Mouse (Mus musculus) heart, embryonic 13.5 days (tissue): ENCODE data around the gene Znhit2. TPM values are rescaled to one million over a fixed set of nuclear protein-coding genes. Genes with fewer than 3 reads are reported as not detected.

Experiments
- ATAC-seq: fragments of 200-750 bp; cut with Nextera tagmentation; 2 replicates; pipeline ENCODE4 v1.8.0; 2017; ENCODE audit warnings: moderate TSS enrichment; ENCODE audit not compliant: insufficient number of reproducible peaks, low FRiP score, low TSS enrichment; ENCODE audit errors: extremely low read depth
- H3K27ac ChIP-seq: fragments of 300-500 bp; sonication (generic); replicated peaks from 2 replicates; pipeline ENCODE4 v1.5.1; 2015; ENCODE audit warnings: moderate library complexity, mild to moderate bottlenecking, inconsistent platforms
- H3K27me3 ChIP-seq: fragments of 300-500 bp; sonication (generic); replicated peaks from 2 replicates; pipeline ENCODE4 v1.6.1; 2015; ENCODE audit warnings: mild to moderate bottlenecking, inconsistent platforms
- H3K36me3 ChIP-seq: fragments of 300-500 bp; sonication (generic); 2 replicates; pipeline ENCODE4 v1.6.1; 2015; ENCODE audit warnings: mild to moderate bottlenecking, inconsistent platforms
- H3K4me1 ChIP-seq: fragments of 300-500 bp; sonication (generic); 2 replicates; pipeline ENCODE4 v1.6.1; 2015; ENCODE audit warnings: inconsistent platforms
- H3K4me2 ChIP-seq: fragments of 300-500 bp; sonication (generic); 2 replicates; pipeline ENCODE4 v1.6.1; 2015; ENCODE audit warnings: inconsistent platforms, mild to moderate bottlenecking, moderate library complexity
- H3K4me3 ChIP-seq: fragments of 300-500 bp; sonication (generic); 2 replicates; pipeline ENCODE4 v1.5.1; 2015; ENCODE audit warnings: moderate library complexity, mild to moderate bottlenecking, inconsistent platforms
- H3K9ac ChIP-seq: fragments of 300-500 bp; sonication (generic); 2 replicates; pipeline ENCODE4 v1.6.1; 2015; ENCODE audit warnings: inconsistent platforms, mild to moderate bottlenecking, moderate library complexity
- H3K9me3 ChIP-seq: fragments of 300-500 bp; sonication (generic); 2 replicates; pipeline ENCODE4 v1.6.1; 2016; ENCODE audit warnings: inconsistent platforms
- WGBS: fragments of 180-500 bp; shearing (Covaris S2); methylation state at CpG from one replicate; pipeline ENCODE4 v1.1.7; 2015; ENCODE audit warnings: mixed read lengths; 5-methylcytosine and 5-hydroxymethylcytosine counted together
- microRNA-seq: library from miRNA; unstranded; fragments of <30 nt; microRNA quantifications from one replicate; pipeline ENCODE4, GENCODE M21; 2016
- polyA plus RNA-seq: library from polyadenylated mRNA; unstranded; fragments of >200 nt; fragmentation: Nextera tagmentation; extraction: Ambion mirVana; gene quantifications from 2 replicates; pipeline ENCODE4 v1.2.1, GENCODE M21; 2015

Gene Znhit2
- polyA plus RNA-seq, 1 experiment from 2014 or later = 21.1 TPM

- peak overlapping the region; percentile 61 for H3K9ac ChIP-seq
- WGBS = 53% methylated on average over 4 of the region's 4 CpGs
Observed at GRCm38 (mm10) chr19:6104476-6104875, 43.5 kb downstream of the Znhit2 start.

DNA sequence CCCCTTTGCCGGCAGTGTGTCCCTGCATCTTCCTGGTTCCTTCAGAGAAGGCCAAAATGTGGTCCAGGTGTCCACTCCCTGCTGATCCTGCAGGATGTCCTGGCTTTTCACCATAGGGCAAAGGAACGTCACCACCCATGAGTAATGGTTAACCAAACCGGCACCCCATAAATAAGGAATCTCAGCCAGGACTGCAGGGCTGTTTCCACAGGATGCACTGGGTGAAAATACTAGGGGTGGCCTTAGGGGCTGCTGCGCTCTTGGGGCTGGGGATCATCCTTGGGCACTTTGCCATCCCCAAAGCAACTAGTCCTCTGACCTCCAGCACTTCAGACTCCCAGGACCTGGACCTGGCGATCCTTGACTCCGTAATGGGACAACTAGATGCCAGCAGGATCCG is 44.6 kb downstream of the Znhit2 start, which contains the start of gene Naaladl1:
Gene Naaladl1 (plus strand): TSS at position 197 of the 400 bp plus-strand sequence.
- Histone ChIP-seq H3K4me1 (no peaks in the 10 kb centered on the region), H3K9ac (peak within 1 kb of the TSS; percentile 61), H3K4me3 (no peak within 1 kb of the TSS), H3K36me3 (no peaks in the 10 kb centered on the region), H3K27me3 (no peaks in the 10 kb centered on the region), H3K27ac (no peak within 1 kb of the TSS), H3K4me2 (no peak within 1 kb of the TSS), H3K9me3 (no peaks in the 10 kb centered on the region)
- WGBS = 85% methylated on average over 7 of the region's 7 CpGs
- ATAC-seq = no peak

More at GRCm38 (mm10) chr19:6104476-6104875, 43.5 kb downstream of the Znhit2 start:
- Histone ChIP-seq H3K36me3 (peaks cover 9% of the 10 kb centered on the region; the same call in 1 of the 2 replicates), H3K4me1 (no peaks in the 10 kb centered on the region), H3K4me2 (no peak overlapping the region), H3K27ac (no peak overlapping the region), H3K4me3 (no peak overlapping the region), H3K9me3 (no peaks in the 10 kb centered on the region), H3K27me3 (no peaks in the 10 kb centered on the region)
- no peak for ATAC-seq

Small RNAs within 50 kb of the gene (microRNA-seq; reads per million reads assigned to microRNA genes)
- gene Mir6988 = 0.82 reads per million

Other genes starting within 250 kb of the Znhit2 start
- gene Frmd8, start 185.9 kb upstream of the Znhit2 start, polyA plus RNA-seq = 27.4 and 29.0 TPM in 2 replicates
- 3.7 and 4.2 TPM in 2 replicates for gene Slc25a45, start 183.4 kb upstream of the Znhit2 start, polyA plus RNA-seq
- gene Tigd3, start 167.0 kb upstream of the Znhit2 start, polyA plus RNA-seq = 1.9 and 2.0 TPM in 2 replicates
- 98.1 and 104 TPM in 2 replicates for gene Dpf2, start 148.2 kb upstream of the Znhit2 start, polyA plus RNA-seq
- gene Cdc42ep2, start 136.4 kb upstream of the Znhit2 start, polyA plus RNA-seq = 8.9 and 9.3 TPM in 2 replicates
- 47.2 and 49.5 TPM in 2 replicates for gene Pola2, start 97.0 kb upstream of the Znhit2 start, polyA plus RNA-seq
- not detected in 2 replicates for gene Slc22a20, start 75.0 kb upstream of the Znhit2 start, polyA plus RNA-seq
- 5.3 and 6.0 TPM in 2 replicates for gene Capn1, start 45.3 kb upstream of the Znhit2 start, polyA plus RNA-seq
- 17.6 and 18.6 TPM in 2 replicates for gene Syvn1, start 14.6 kb upstream of the Znhit2 start, polyA plus RNA-seq
- gene Mrpl49, start 3.4 kb upstream of the Znhit2 start, polyA plus RNA-seq = 59.8 and 66.3 TPM in 2 replicates
- 467 and 540 TPM in 2 replicates for gene Fau, start 3.3 kb upstream of the Znhit2 start, polyA plus RNA-seq
- 7.8 and 8.0 TPM in 2 replicates for gene Tm7sf2, start 7.2 kb downstream of the Znhit2 start, polyA plus RNA-seq
- gene Vps51, start 16.0 kb downstream of the Znhit2 start, polyA plus RNA-seq = 48.1 and 48.4 TPM in 2 replicates
- not detected in 2 replicates for gene Tmem262, start 18.8 kb downstream of the Znhit2 start, polyA plus RNA-seq
- 0.83 and 0.92 TPM in 2 replicates for gene Gm28374, start 21.1 kb downstream of the Znhit2 start, polyA plus RNA-seq
- gene Zfpl1, start 23.8 kb downstream of the Znhit2 start, polyA plus RNA-seq = 50.7 and 53.7 TPM in 2 replicates
- gene Cdca5, start 23.8 kb downstream of the Znhit2 start, polyA plus RNA-seq = 27.4 and 27.6 TPM in 2 replicates
- gene AC131692.1, start 33.2 kb downstream of the Znhit2 start, polyA plus RNA-seq = 0.20 and 0.28 TPM in 2 replicates
- gene Naaladl1, start 44.6 kb downstream of the Znhit2 start, polyA plus RNA-seq = 0.09 and 0.24 TPM in 2 replicates
- 30.8 and 33.0 TPM in 2 replicates for gene Sac3d1, start 57.5 kb downstream of the Znhit2 start, polyA plus RNA-seq
- 21.0 and 23.9 TPM in 2 replicates for gene Snx15, start 67.1 kb downstream of the Znhit2 start, polyA plus RNA-seq
- gene Batf2, start 79.8 kb downstream of the Znhit2 start, polyA plus RNA-seq = not detected in 2 replicates
- 83.0 and 85.6 TPM in 2 replicates for gene Arl2, start 80.4 kb downstream of the Znhit2 start, polyA plus RNA-seq
- gene Majin, start 123.2 kb downstream of the Znhit2 start, polyA plus RNA-seq = not detected in 2 replicates
- 0.34 TPM in 1 of 2 replicates, not detected in the other for gene Gpha2, start 165.2 kb downstream of the Znhit2 start, polyA plus RNA-seq
- 20.7 and 21.2 TPM in 2 replicates for gene Ppp2r5b, start 174.7 kb downstream of the Znhit2 start, polyA plus RNA-seq
- 6.5 and 7.1 TPM in 2 replicates for gene Atg2a, start 180.5 kb downstream of the Znhit2 start, polyA plus RNA-seq
- 70.0 and 72.4 TPM in 2 replicates for gene Ehd1, start 215.5 kb downstream of the Znhit2 start, polyA plus RNA-seq
- gene Cdc42bpg, start 245.3 kb downstream of the Znhit2 start, polyA plus RNA-seq = 0.45 and 0.60 TPM in 2 replicates